Mouse (Mus musculus): ENCODE measurements at regions not wholly inside any gene's neighbourhood (a gene's known extent, or its start where the extent isn't known, plus 50 kb on each side); places are given as distances from the start of the nearest gene placed in this dataset.
"Not testable (repeated sequence)": the region's sequence is repeated elsewhere in the genome, so short reads cannot be mapped to it uniquely, and the experiment has no call there.

DNA sequence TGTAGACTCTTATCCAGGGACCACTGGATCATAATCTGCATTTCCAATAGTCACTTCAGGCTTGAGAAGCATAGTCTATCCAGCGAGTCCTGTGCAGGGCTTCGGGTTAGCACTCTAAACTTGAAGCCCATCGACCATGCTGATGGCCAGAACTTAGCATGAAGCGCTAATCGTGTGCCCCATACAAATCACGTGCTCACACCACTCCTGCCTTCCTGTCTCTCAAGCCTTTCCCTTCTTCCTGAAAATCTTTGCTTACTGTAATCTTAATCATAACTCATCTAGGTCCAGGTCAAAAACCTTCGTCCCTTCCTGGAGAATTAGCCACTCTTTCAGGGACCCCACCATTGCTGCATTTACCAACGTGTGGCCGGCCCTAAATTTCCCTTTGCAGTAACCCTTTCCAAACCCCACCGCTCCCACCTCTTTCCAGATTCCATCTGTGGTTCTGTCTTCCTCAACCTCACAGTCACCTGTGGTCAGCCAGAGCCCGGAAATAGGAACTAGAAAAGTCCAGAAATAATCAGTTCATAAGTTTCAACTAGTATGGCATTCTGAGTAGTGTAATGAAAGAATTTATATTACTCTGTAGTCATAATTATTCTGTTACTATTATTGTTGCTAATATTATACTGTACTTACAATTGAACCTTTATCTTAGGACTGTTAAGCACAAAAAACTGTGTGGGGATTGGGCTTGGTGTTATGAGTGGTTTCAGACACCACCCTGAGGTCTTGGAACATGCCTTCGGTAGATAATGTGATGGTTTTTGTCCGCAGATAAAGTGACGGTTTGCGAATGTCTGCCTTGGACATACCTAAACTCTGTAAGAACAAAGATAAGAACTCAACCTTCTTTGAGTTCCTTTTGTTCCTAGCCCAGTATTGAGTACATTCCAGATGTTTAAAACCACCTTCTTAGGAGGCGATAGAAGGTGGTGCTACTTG is 57.3 kb upstream of the Slc1a3 start:
- no peak for DNase-seq (ENCODE audit: low read depth, low spot score)

DNA sequence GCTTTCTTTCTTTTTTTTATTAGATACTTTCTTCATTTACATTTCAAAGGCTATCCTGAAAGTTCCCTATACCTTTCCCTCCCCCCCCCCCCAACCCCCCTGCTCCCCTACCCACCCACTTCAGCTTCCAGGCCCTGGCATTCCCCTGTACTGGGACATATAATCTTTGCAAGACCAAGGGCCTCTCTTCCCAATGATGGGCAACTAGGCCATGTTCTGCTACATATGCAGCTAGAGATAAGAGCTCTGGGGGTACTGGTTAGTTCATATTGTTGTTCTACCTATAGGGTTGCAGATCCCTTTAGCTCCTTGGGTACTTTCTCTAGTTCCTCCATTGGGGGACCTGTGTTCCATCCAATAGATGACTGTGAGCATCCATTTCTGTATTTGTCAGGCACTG is 55.6 kb upstream of the Slc1a3 start:
- DNase-seq (ENCODE audit: low read depth, low spot score) = not testable (repeated sequence)

- DNase-seq (ENCODE audit: low read depth, low spot score) = no peak
Measured at GRCm38 (mm10) chr15:8761741-8762271, 51.2 kb upstream of the Slc1a3 start.

DNA sequence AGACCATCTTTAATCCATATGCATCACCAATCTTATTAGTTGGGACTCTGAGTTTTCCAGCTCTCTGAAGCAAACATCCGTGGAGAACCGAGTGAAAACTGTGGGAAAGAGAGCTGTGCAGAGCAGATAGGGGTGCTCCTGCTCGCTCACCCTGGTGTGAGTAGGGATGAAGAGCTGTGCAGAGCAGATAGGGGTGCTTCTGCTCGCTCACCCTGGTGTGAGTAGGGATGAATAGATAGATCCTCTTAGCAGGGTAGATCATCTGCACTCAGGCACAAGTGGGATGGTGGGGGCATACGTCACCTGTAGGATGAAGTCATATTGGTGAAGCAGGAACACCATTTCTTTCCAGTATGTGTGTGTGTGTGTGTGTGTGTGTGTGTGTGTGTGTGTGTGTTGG is 50.6 kb upstream of the Slc1a3 start:
- DNase-seq (ENCODE audit: low read depth, low spot score) = no peak
